Mouse (Mus musculus) forelimb bud, embryonic 11.5 days (tissue): ENCODE measurements around the gene Plac1.

Experiments used
- DNase-seq: peaks from one replicate; pipeline ENCODE4 v3.0.0-alpha.2; 2012; ENCODE audit warnings: low read depth, low spot score

Plac1 gene

GRCm38 (mm10) chrX:53201616-53202015 lies 38.3 kb downstream of the Plac1 start:
- DNase-seq: no peak

GRCm38 (mm10) chrX:53197681-53198080 lies 42.2 kb downstream of the Plac1 start:
- no peak for DNase-seq

GRCm38 (mm10) chrX:53196392-53196791 lies 43.5 kb downstream of the Plac1 start:
- DNase-seq: no peak

- DNase-seq: no peak
These were observed 51.2 kb downstream of the Plac1 start for GRCm38 (mm10) chrX:53188692-53189091.

GRCm38 (mm10) chrX:53179801-53180200 lies 60.1 kb downstream of the Plac1 start:
- no peak for DNase-seq

- DNase-seq: no peak
These were observed 63.6 kb downstream of the Plac1 start for GRCm38 (mm10) chrX:53176296-53176695.

- no peak for DNase-seq
These were observed 71.3 kb downstream of the Plac1 start for GRCm38 (mm10) chrX:53168623-53169022.

GRCm38 (mm10) chrX:53166901-53167525 lies 72.9 kb downstream of the Plac1 start:
- DNase-seq: no peak

GRCm38 (mm10) chrX:53166251-53166900 lies 73.5 kb downstream of the Plac1 start:
- DNase-seq: peak; percentile 36

GRCm38 (mm10) chrX:53162589-53162988 lies 77.3 kb downstream of the Plac1 start:
- DNase-seq: no peak

GRCm38 (mm10) chrX:53161583-53161982 lies 78.3 kb downstream of the Plac1 start:
- DNase-seq: peak; percentile 10

GRCm38 (mm10) chrX:53161115-53161514 lies 78.8 kb downstream of the Plac1 start:
- DNase-seq: peak; percentile 3

- peak; percentile 30 for DNase-seq
These were observed 91.9 kb downstream of the Plac1 start for GRCm38 (mm10) chrX:53148039-53148438.

GRCm38 (mm10) chrX:53146389-53146917 lies 93.5 kb downstream of the Plac1 start:
- no peak for DNase-seq

- DNase-seq: no peak
These were observed 100.3 kb downstream of the Plac1 start for GRCm38 (mm10) chrX:53139641-53140040.

GRCm38 (mm10) chrX:53137066-53137465 lies 102.8 kb downstream of the Plac1 start:
- no peak for DNase-seq

GRCm38 (mm10) chrX:53129501-53129900 lies 110.4 kb downstream of the Plac1 start:
- DNase-seq: no peak

- DNase-seq: no peak
These were observed 113.3 kb downstream of the Plac1 start for GRCm38 (mm10) chrX:53126492-53127033.

GRCm38 (mm10) chrX:53125838-53126467 lies 114.0 kb downstream of the Plac1 start:
- peak; percentile 79 for DNase-seq

GRCm38 (mm10) chrX:53123562-53123961 lies 116.3 kb downstream of the Plac1 start:
- DNase-seq: no peak

- no peak for DNase-seq
These were observed 121.3 kb downstream of the Plac1 start for GRCm38 (mm10) chrX:53118631-53119030.

- DNase-seq: no peak
These were observed 121.9 kb downstream of the Plac1 start for GRCm38 (mm10) chrX:53118019-53118418.
